Mouse (Mus musculus) bone marrow macrophage, adult 2 months (primary cell): Measurements from ENCODE around the gene Bmpr2.

Source experiments
- CTCF ChIP-seq: IDR thresholded peaks from 2 replicates; pipeline ENCODE4 v1.5.1; 2012; ENCODE audit warnings: low read depth, mild to moderate bottlenecking, low read length, moderate library complexity
- POLR2A ChIP-seq: IDR thresholded peaks from 2 replicates; pipeline ENCODE4 v1.6.1; 2012; ENCODE audit warnings: mild to moderate bottlenecking, low read depth, low read length, borderline replicate concordance

- TF ChIP-seq POLR2A (no peak), CTCF (no peak)
Observed at GRCm38 (mm10) chr1:59763781-59764251, 616 bp downstream of the Bmpr2 start.
